Mouse (Mus musculus) CH12.LX (cell line): ENCODE measurements around the gene Akap9. TPM values are rescaled to one million over a fixed set of nuclear protein-coding genes. Genes with fewer than 3 reads are reported as not detected.

Experiments used
- DNase-seq: peaks from one replicate; pipeline ENCODE4 v3.0.0-alpha.2; 2013; ENCODE audit errors: extremely low read depth
- H3K27ac ChIP-seq: 2 replicates; pipeline ENCODE4 v1.5.1; 2012; ENCODE audit warnings: low read depth, mild to moderate bottlenecking, control low read depth, moderate library complexity; ENCODE audit not compliant: insufficient read depth
- H3K27me3 ChIP-seq: replicated peaks from 2 replicates; pipeline ENCODE3; 2012; ENCODE audit warnings: inconsistent platforms
- H3K36me3 ChIP-seq, 2 experiments: replicated peaks in 1 of 2; 2 replicates each; pipeline versions ENCODE3 to v1.6.1; 2012; ENCODE audit warnings: inconsistent platforms in 1 of 2, low read length in 1 of 2, mild to moderate bottlenecking in 1 of 2, mixed read lengths in 1 of 2, moderate library complexity in 1 of 2; ENCODE audit not compliant: control insufficient read depth in 1 of 2, insufficient read depth in 1 of 2
- H3K4me1 ChIP-seq, 2 experiments: 2 replicates each; pipeline ENCODE4 v1.6.1; 2012; ENCODE audit warnings: inconsistent platforms in 1 of 2, moderate library complexity in 1 of 2; ENCODE audit not compliant: insufficient read depth in 2 of 2, control insufficient read depth in 1 of 2
- H3K4me2 ChIP-seq: 2 replicates; pipeline ENCODE4 v1.6.1; 2012; ENCODE audit warnings: low read depth, mild to moderate bottlenecking, control low read depth; ENCODE audit not compliant: poor library complexity, insufficient read depth, severe bottlenecking
- H3K4me3 ChIP-seq, 3 experiments: fragments of 150-350 bp in 1 of 3; sonication (generic) in 1 of 3; replicated peaks in 1 of 3; 2 replicates each; pipeline versions ENCODE3 to v1.5.1; 2011 to 2012; ENCODE audit warnings: low read depth in 2 of 3, low read length in 2 of 3, mild to moderate bottlenecking in 2 of 3, moderate library complexity in 2 of 3, control low read depth in 1 of 3, improper control_type of control experiment in 1 of 3, inconsistent platforms in 1 of 3, mixed read lengths in 1 of 3; ENCODE audit not compliant: poor library complexity in 1 of 3
- H3K79me2 ChIP-seq: replicated peaks from 2 replicates; pipeline ENCODE4 v1.6.1; 2012; ENCODE audit warnings: mild to moderate bottlenecking, moderate library complexity; ENCODE audit not compliant: control insufficient read depth, poor library complexity, insufficient read depth, severe bottlenecking; ENCODE audit errors: extremely low read depth
- H3K9ac ChIP-seq: 2 replicates; pipeline ENCODE4 v1.6.1; 2012; ENCODE audit warnings: low read depth, mild to moderate bottlenecking, control low read depth, moderate library complexity; ENCODE audit not compliant: insufficient read depth
- H3K9me3 ChIP-seq: replicated peaks from 2 replicates; pipeline ENCODE3; 2012; ENCODE audit warnings: low read length, inconsistent platforms, mixed read lengths
- CHD1 ChIP-seq: IDR thresholded peaks from 2 replicates; pipeline ENCODE4 v1.6.1; 2012; ENCODE audit warnings: low read depth, low read length, improper control_type of control experiment, inconsistent platforms
- CHD2 ChIP-seq: IDR thresholded peaks from 2 replicates; pipeline ENCODE4 v1.6.1; 2011; ENCODE audit warnings: low read length, improper control_type of control experiment
- CTCF ChIP-seq, 2 experiments: IDR thresholded peaks in 1 of 2; conservative IDR thresholded peaks in 1 of 2; 2 replicates each; pipeline ENCODE4 v1.5.1; 2011 to 2012; ENCODE audit warnings: low read depth in 2 of 2, low read length in 2 of 2, improper control_type of control experiment in 1 of 2, inconsistent platforms in 1 of 2, mild to moderate bottlenecking in 1 of 2, moderate library complexity in 1 of 2
- E2F4 ChIP-seq: IDR thresholded peaks from 2 replicates; pipeline ENCODE4 v1.6.1; 2011; ENCODE audit warnings: low read depth, low read length, improper control_type of control experiment; ENCODE audit not compliant: insufficient replicate concordance
- ELF1 ChIP-seq: IDR thresholded peaks from 2 replicates; pipeline ENCODE4 v1.6.1; 2014; ENCODE audit warnings: low read depth, mild to moderate bottlenecking, inconsistent platforms, low read length, improper control_type of control experiment
- EP300 ChIP-seq: IDR thresholded peaks from 2 replicates; pipeline ENCODE4 v1.6.1; 2011; ENCODE audit warnings: low read length, improper control_type of control experiment
- GABPA ChIP-seq: IDR thresholded peaks from 2 replicates; pipeline ENCODE4 v1.6.1; 2012; ENCODE audit warnings: low read depth, low read length, improper control_type of control experiment, inconsistent platforms; ENCODE audit not compliant: insufficient replicate concordance
- HCFC1 ChIP-seq: IDR thresholded peaks from 2 replicates; pipeline ENCODE4 v1.6.1; 2012; ENCODE audit warnings: low read depth, mild to moderate bottlenecking, inconsistent platforms, low read length, improper control_type of control experiment
- IRF4 ChIP-seq: IDR thresholded peaks from 2 replicates; pipeline ENCODE4 v1.6.1; 2014; ENCODE audit warnings: low read depth, mild to moderate bottlenecking, inconsistent platforms, low read length, improper control_type of control experiment
- JUN ChIP-seq: IDR thresholded peaks from 2 replicates; pipeline ENCODE4 v1.6.1; 2011; ENCODE audit warnings: low read depth, mild to moderate bottlenecking, low read length, improper control_type of control experiment, moderate library complexity; ENCODE audit not compliant: insufficient read depth
- JUND ChIP-seq: conservative IDR thresholded peaks from 2 replicates; pipeline ENCODE4 v1.6.1; 2011; ENCODE audit warnings: low read depth, low read length, improper control_type of control experiment
- KAT2A ChIP-seq: IDR thresholded peaks from 2 replicates; pipeline ENCODE4 v1.6.1; 2012; ENCODE audit warnings: low read length, improper control_type of control experiment, inconsistent platforms; ENCODE audit not compliant: insufficient replicate concordance
- MAFK ChIP-seq: IDR thresholded peaks from 2 replicates; pipeline ENCODE4 v1.6.1; 2011; ENCODE audit warnings: low read length, improper control_type of control experiment; ENCODE audit not compliant: insufficient replicate concordance
- MXI1 ChIP-seq: IDR thresholded peaks from 2 replicates; pipeline ENCODE4 v1.6.1; 2011; ENCODE audit warnings: mild to moderate bottlenecking, low read depth, low read length, improper control_type of control experiment
- NELFE ChIP-seq: IDR thresholded peaks from 2 replicates; pipeline ENCODE4 v1.6.1; 2011; ENCODE audit warnings: low read depth, low read length, improper control_type of control experiment
- NRF1 ChIP-seq: IDR thresholded peaks from 2 replicates; pipeline ENCODE4 v1.6.1; 2014; ENCODE audit warnings: low read depth, mild to moderate bottlenecking, inconsistent platforms, low read length, improper control_type of control experiment, moderate library complexity
- PAX5 ChIP-seq: IDR thresholded peaks from 2 replicates; pipeline ENCODE4 v1.6.1; 2012; ENCODE audit warnings: low read length, inconsistent platforms, mixed read lengths
- POLR2A ChIP-seq: IDR thresholded peaks from 2 replicates; pipeline ENCODE4 v1.6.1; 2011; ENCODE audit warnings: low read depth, mild to moderate bottlenecking, improper control_type of control experiment, low read length
- POLR2AphosphoS2 ChIP-seq: IDR thresholded peaks from 2 replicates; pipeline ENCODE4 v1.6.1; 2011; ENCODE audit warnings: low read depth, low read length, improper control_type of control experiment
- RCOR1 ChIP-seq: conservative IDR thresholded peaks from 2 replicates; pipeline ENCODE4 v1.6.1; 2012; ENCODE audit warnings: low read depth, mild to moderate bottlenecking, inconsistent platforms, low read length, improper control_type of control experiment
- SIN3A ChIP-seq: IDR thresholded peaks from 2 replicates; pipeline ENCODE4 v1.6.1; 2012; ENCODE audit warnings: low read length, improper control_type of control experiment, inconsistent platforms
- TCF12 ChIP-seq: IDR thresholded peaks from 2 replicates; pipeline ENCODE4 v1.6.1; 2014; ENCODE audit warnings: low read depth, mild to moderate bottlenecking, inconsistent platforms, low read length, improper control_type of control experiment
- USF2 ChIP-seq: conservative IDR thresholded peaks from 2 replicates; pipeline ENCODE4 v1.6.1; 2011; ENCODE audit warnings: low read depth, low read length, improper control_type of control experiment
- ZC3H11A ChIP-seq: IDR thresholded peaks from 2 replicates; pipeline ENCODE4 v1.6.1; 2012; ENCODE audit warnings: low read depth, mild to moderate bottlenecking, inconsistent platforms, low read length, improper control_type of control experiment
- ZKSCAN1 ChIP-seq: IDR thresholded peaks from 2 replicates; pipeline ENCODE4 v1.6.1; 2012; ENCODE audit warnings: low read depth, inconsistent platforms, low read length, improper control_type of control experiment, borderline replicate concordance
- ZNF384 ChIP-seq: IDR thresholded peaks from 2 replicates; pipeline ENCODE4 v1.6.1; 2012; ENCODE audit warnings: low read depth, low read length, improper control_type of control experiment, inconsistent platforms
- dilution Hi-C: fragments of 300-500 bp; cut with MboI; formaldehyde crosslinking; loops from 2 replicates; pipeline ENCODE4 v1.14.3; 2020; ENCODE audit warnings: low sequenced_read_pairs; ENCODE audit not compliant: extremely low pct_unique_long_range_greater_than_20kb, extremely low pct_ligation_motif_present
- in situ Hi-C: fragments of 300-500 bp; cut with MboI; formaldehyde crosslinking; loops from 3 replicates; pipeline ENCODE4 v1.14.3; 2019; ENCODE audit warnings: low sequenced_read_pairs, low pct_ligation_motif_present, low pct_unique_long_range_greater_than_20kb, mixed read lengths
- polyA plus RNA-seq: library from polyadenylated mRNA; unstranded; fragments of >175 nt; gene quantifications from 2 replicates; pipeline ENCODE4 v1.2.1, GENCODE M21; 2012; ENCODE audit warnings: low read depth; ENCODE audit not compliant: insufficient read length
- total RNA-seq, 2 experiments: library from RNA; depleted of rRNA; stranded (reverse); fragments of 300-350 nt in 1 of 2; fragments of >200 nt in 1 of 2; gene quantifications; 2 replicates each; pipeline ENCODE4 v1.2.3; 2012 to 2014

The Akap9 gene
- total and polyA plus RNA-seq, 3 experiments = 10.3 to 15.6 (median 12.8) TPM

GRCm38 (mm10) chr5:4060313-4060712 lies 132.5 kb downstream of the Akap9 start:
- dilution Hi-C loops (no loop called here), in situ Hi-C loops (no loop called here)
- DNase-seq = no peak
- Histone ChIP-seq H3K4me2 (no peak overlapping the region), H3K27ac (no peak overlapping the region), H3K4me1 (no peaks in the 10 kb centered on the region), H3K9ac (no peak overlapping the region), H3K9me3 (no peaks in the 10 kb centered on the region), H3K79me2 (no peaks in the 10 kb centered on the region), H3K36me3 (peaks cover 25 to 76% of the 10 kb centered on the region in 2 experiments), H3K27me3 (no peaks in the 10 kb centered on the region), H3K4me3 (no peak overlapping the region)
- TF ChIP-seq CTCF (conservative IDR thresholded peaks at IDR 0.05 in 1 of 2, IDR thresholded peaks at IDR 0.05 in 1 of 2; ENCODE audit: low read depth in 2 of 2, low read length in 2 of 2) (no peak), MAFK (no peak), TCF12 (no peak), IRF4 (no peak), ZC3H11A (no peak), HCFC1 (no peak), POLR2AphosphoS2 (no peak), CHD1 (no peak), MXI1 (no peak), SIN3A (no peak), PAX5 (no peak), JUND (no peak), CHD2 (no peak), GABPA (no peak), POLR2A (no peak), USF2 (no peak), NELFE (no peak), ZNF384 (no peak), ZKSCAN1 (no peak), E2F4 (no peak)

DNA sequence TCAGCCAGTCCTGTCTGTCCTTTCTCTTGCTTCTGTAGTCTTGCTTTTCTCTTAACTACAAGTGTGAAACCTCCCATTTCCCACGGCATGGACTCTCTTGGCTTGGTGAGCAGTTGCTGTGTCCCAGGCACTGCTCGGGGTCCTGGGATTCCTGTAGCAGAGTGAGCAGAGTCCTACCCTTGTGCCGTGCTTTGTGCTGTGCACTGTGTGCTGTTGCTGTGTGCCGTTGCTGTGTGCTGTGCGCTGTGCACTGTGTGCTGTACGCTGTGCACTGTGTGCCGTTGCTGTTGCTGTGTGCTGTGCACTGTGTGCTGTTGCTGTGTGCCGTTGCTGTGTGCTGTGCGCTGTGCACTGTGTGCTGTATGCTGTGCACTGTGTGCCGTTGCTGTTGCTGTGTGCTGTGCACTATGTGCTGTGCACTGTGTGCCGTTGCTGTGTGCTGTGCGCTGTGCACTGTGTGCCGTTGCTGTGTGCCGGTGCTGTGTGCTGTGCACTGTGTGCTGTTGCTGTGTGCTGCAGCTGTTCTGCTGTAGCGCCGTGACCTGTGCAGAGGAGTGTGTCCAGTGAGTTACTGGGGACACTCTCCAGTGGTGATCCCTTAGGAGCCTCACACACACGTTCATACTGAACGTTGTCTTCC lies 138.7 kb downstream of the Akap9 start:
- Histone ChIP-seq H3K4me1 (peaks cover 0 to 3% of the 10 kb centered on the region in 2 experiments; a peak in 1 of 4 replicates), H3K27ac (no peak overlapping the region), H3K9me3 (no peaks in the 10 kb centered on the region), H3K9ac (no peak overlapping the region), H3K27me3 (no peaks in the 10 kb centered on the region), H3K4me3 (no peak overlapping the region), H3K4me2 (no peak overlapping the region), H3K79me2 (no peaks in the 10 kb centered on the region), H3K36me3 (peaks cover 30 to 81% of the 10 kb centered on the region in 2 experiments)
- dilution Hi-C loops = no loop called here
- DNase-seq = no peak
- in situ Hi-C loops = no loop called here
- TF ChIP-seq NRF1 (no peak), MXI1 (no peak), JUN (no peak), KAT2A (no peak), GABPA (no peak), PAX5 (no peak), ELF1 (no peak), ZC3H11A (no peak), EP300 (no peak), TCF12 (no peak), RCOR1 (no peak), HCFC1 (no peak)
- TF ChIP-seq, all 38 proteins: peak for 0
